Mouse (Mus musculus): ENCODE data around the gene Adam12. TPM values are rescaled to one million over a fixed set of nuclear protein-coding genes. Genes with fewer than 3 reads are reported as not detected.

Gene Adam12
- total and polyA plus RNA-seq, 2 experiments: 0.28 TPM

DNA sequence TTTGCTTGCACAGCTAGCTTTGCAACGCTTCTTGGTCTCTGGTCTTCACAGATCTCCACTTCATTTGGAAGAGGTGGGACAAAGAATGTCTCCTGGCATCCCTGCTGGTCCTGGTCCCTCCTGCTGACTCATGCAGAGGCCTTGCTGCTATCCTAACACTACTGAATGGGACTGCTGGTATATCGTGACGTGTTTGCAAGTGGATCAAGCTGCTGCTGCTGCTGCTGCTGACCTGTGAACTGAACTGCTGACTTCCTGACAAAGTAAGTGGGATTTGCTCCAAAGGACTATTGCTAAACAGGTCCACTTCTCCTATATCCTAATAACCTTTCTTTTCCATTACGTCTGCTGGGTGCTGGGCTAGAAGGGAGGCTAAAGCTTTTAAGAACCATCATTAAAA lies 56.7 kb downstream of the Adam12 start:
- TF ChIP-seq POLR2A (IDR thresholded peaks at IDR 0.05; ENCODE audit: extremely low read depth, insufficient read depth, low read length) (no peak), CTCF (IDR thresholded peaks at IDR 0.05; ENCODE audit: low read depth, low read length) (no peak)
- H3K36me3 ChIP-seq (ENCODE audit: control insufficient read depth, insufficient read depth, low read length): no peaks in the 10 kb centered on the region
- no peaks in the 10 kb centered on the region for H3K79me2 ChIP-seq (ENCODE audit: control insufficient read depth, insufficient read depth, low read length)
- no peaks in the 10 kb centered on the region for H3K27me3 ChIP-seq (ENCODE audit: control insufficient read depth, insufficient read depth, low read length)
- no peak overlapping the region for H3K9ac ChIP-seq (ENCODE audit: low read depth, low read length)
- peak; percentile 76 for DNase-seq (ENCODE audit: extremely low read depth, low read depth, low spot score)
- WGBS: 57% methylated on average over 4 of the region's 4 CpGs
- no peak overlapping the region for H3K27ac ChIP-seq (replicated peaks; ENCODE audit: insufficient read depth, low read depth, low read length)
- H3K4me1 ChIP-seq (ENCODE audit: control insufficient read depth, insufficient read depth, low read length): peaks cover 2% of the 10 kb centered on the region; the same call in 1 of the 2 replicates
- no peak overlapping the region for H3K4me3 ChIP-seq (ENCODE audit: insufficient read depth, low read depth, low read length)

DNA sequence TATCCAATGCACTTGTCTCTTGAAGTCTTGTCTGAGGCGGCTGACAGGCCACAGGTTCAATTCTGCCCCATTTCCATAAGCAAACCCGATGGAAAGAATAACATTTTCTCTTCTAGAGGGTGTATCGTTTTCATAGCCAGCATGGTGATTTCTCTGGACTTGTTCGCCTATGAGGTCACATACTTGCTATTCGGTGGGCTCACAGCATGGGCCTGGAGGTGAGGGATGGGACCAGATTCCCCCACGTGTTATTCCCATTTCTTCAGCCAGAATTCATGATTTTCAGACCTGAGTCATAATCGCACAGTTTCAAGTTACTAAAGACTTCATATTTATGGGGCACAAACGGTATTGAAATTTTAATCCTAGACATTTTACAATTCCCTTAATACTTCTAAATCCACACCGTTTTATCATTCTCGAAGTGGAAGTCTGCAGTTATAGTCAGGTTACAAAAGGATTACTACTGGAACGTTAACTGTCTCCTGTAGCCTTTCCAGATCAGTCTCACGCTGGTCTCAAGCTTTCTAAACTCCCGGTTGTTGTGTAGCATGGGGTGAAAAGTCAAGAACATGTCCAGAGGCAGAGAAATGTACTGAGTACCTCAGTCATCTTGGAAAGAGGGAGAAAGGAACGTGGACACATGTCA lies 58.4 kb downstream of the Adam12 start:
- H3K36me3 ChIP-seq (ENCODE audit: control insufficient read depth, insufficient read depth, low read length): no peaks in the 10 kb centered on the region
- H3K27me3 ChIP-seq (ENCODE audit: control insufficient read depth, insufficient read depth, low read length): no peaks in the 10 kb centered on the region
- H3K27ac ChIP-seq (replicated peaks; ENCODE audit: insufficient read depth, low read depth, low read length): no peak overlapping the region
- no peak overlapping the region for H3K4me3 ChIP-seq (ENCODE audit: insufficient read depth, low read depth, low read length)
- H3K79me2 ChIP-seq (ENCODE audit: control insufficient read depth, insufficient read depth, low read length): no peaks in the 10 kb centered on the region
- peaks cover 2% of the 10 kb centered on the region; the same call in 1 of the 2 replicates for H3K4me1 ChIP-seq (ENCODE audit: control insufficient read depth, insufficient read depth, low read length)
- H3K9ac ChIP-seq (ENCODE audit: low read depth, low read length): no peak overlapping the region
- DNase-seq (ENCODE audit: extremely low read depth, low read depth, low spot score): no peak
- WGBS: 90% methylated on average over 14 of the region's 14 CpGs
- TF ChIP-seq POLR2A (IDR thresholded peaks at IDR 0.05; ENCODE audit: extremely low read depth, insufficient read depth, low read length): no peak
- no peak for TF ChIP-seq CTCF (IDR thresholded peaks at IDR 0.05; ENCODE audit: low read depth, low read length)

DNA sequence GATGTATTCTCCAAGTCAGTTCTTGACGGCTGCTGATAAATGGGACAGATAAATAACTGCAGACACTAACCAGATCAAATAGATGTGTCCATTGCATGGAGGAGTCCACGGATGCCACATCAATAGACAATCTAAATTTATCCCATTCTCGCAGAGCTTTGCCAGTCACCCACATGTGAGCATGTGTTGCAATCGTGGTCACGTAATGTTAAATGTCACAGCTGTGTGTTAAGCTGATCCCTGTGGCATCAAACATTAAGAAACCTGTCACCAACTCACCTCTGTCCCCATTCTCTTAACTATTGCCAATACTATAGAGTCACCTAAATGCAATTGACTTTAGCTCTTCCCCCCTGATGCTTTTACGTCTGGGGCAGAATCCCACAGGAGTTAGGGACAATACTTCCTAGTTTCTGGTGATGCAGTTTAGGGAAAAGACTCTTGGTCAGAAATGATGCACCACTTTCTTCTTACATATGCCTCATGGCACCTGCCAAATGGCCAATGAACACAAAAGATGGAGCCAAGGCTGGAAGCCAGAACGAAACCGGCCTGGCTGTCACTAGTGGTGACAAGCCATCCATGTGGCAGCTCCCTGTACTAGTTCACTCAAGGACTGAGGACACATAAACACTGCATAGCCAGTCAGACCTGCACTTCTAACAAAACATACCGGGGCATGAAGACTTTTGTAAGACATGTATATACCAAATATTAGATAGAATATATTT lies 61.6 kb downstream of the Adam12 start:
- no peak for TF ChIP-seq POLR2A (IDR thresholded peaks at IDR 0.05; ENCODE audit: extremely low read depth, insufficient read depth, low read length)
- no peak for TF ChIP-seq CTCF (IDR thresholded peaks at IDR 0.05; ENCODE audit: low read depth, low read length)
- Histone ChIP-seq H3K36me3 (ENCODE audit: control insufficient read depth, insufficient read depth, low read length) (no peaks in the 10 kb centered on the region), H3K4me1 (ENCODE audit: control insufficient read depth, insufficient read depth, low read length) (peaks cover 2% of the 10 kb centered on the region; the same call in 1 of the 2 replicates), H3K79me2 (ENCODE audit: control insufficient read depth, insufficient read depth, low read length) (no peaks in the 10 kb centered on the region), H3K9ac (ENCODE audit: low read depth, low read length) (no peak overlapping the region), H3K27me3 (ENCODE audit: control insufficient read depth, insufficient read depth, low read length) (no peaks in the 10 kb centered on the region), H3K4me3 (ENCODE audit: insufficient read depth, low read depth, low read length) (no peak overlapping the region), H3K27ac (replicated peaks; ENCODE audit: insufficient read depth, low read depth, low read length) (no peak overlapping the region)
- DNase-seq (ENCODE audit: extremely low read depth, low read depth, low spot score): peak; percentile 69
- WGBS: 53% methylated on average over 9 of the region's 9 CpGs

DNA sequence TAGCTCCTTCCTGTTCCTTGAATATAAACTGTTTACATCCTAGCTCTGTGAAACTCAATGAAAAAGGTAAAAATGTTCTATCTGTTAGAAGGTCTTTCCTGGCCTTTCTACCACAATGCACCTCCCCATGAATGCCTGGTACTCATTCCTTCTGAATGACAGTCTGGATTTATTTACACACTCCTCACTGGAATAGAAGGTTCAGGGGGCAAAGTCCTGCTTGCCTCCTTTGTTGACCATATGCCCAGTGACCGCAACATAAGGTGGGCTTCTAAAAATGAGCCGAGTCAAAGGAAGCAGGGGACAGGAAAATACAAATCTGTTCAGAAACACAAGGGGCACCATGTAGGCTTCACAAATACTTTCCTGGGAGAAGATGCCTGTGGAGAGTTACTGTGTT lies 62.2 kb downstream of the Adam12 start:
- Histone ChIP-seq H3K36me3 (ENCODE audit: control insufficient read depth, insufficient read depth, low read length) (no peaks in the 10 kb centered on the region), H3K27me3 (ENCODE audit: control insufficient read depth, insufficient read depth, low read length) (no peaks in the 10 kb centered on the region), H3K4me3 (ENCODE audit: insufficient read depth, low read depth, low read length) (no peak overlapping the region), H3K9ac (ENCODE audit: low read depth, low read length) (no peak overlapping the region), H3K27ac (replicated peaks; ENCODE audit: insufficient read depth, low read depth, low read length) (no peak overlapping the region), H3K79me2 (ENCODE audit: control insufficient read depth, insufficient read depth, low read length) (no peaks in the 10 kb centered on the region), H3K4me1 (ENCODE audit: control insufficient read depth, insufficient read depth, low read length) (no peaks in the 10 kb centered on the region; the same call in 1 of the 2 replicates)
- WGBS: 27% methylated on average over 2 of the region's 2 CpGs
- DNase-seq (ENCODE audit: extremely low read depth, low read depth, low spot score): peak; percentile 55
- TF ChIP-seq POLR2A (IDR thresholded peaks at IDR 0.05; ENCODE audit: extremely low read depth, insufficient read depth, low read length): no peak
- no peak for TF ChIP-seq CTCF (IDR thresholded peaks at IDR 0.05; ENCODE audit: low read depth, low read length)

DNA sequence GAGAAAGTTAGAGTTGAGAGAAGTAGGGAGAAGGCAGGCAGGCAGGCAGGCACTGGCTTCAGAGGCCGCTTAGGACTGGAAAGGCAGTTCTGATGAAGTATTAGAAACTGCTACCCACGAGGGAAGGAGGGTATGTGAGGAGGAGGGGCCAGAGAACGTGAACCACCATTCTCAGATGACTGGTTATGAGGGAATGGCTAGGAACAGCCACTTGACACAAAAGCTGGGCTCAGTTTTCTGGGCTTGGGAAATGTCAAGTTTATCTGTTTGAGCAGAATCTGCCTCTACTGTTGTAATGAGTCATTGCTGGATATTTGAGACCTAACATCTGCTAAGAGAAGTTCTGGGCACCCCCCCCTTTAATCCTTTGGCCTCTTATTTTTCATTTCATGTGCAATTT lies 64.4 kb downstream of the Adam12 start:
- WGBS: 49% methylated on average over 3 of the region's 3 CpGs
- no peak overlapping the region for H3K27ac ChIP-seq (replicated peaks; ENCODE audit: insufficient read depth, low read depth, low read length)

DNA sequence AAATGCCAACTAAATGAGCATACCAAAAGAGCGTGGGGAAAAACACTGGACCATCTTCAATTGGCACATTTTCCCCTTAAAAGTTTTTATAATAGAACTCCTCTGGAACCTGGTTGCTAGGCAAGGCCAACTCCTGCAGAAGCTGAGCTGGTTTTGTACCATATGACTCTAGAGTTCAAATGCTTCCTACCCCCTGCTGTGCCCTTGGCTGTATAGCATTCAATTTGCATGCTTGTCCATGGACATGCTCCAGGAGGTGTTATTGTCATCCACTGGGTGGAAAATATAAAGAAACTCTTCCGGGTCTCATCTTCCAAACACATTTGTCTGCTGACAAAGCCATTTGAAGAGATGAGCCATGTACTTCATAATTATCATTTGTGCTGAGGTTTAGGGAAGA lies 68.2 kb downstream of the Adam12 start:
- no peak for TF ChIP-seq CTCF (IDR thresholded peaks at IDR 0.05; ENCODE audit: low read depth, low read length)
- 95% methylated on average over 2 of the region's 2 CpGs for WGBS
- H3K27me3 ChIP-seq (ENCODE audit: control insufficient read depth, insufficient read depth, low read length): no peaks in the 10 kb centered on the region
- H3K36me3 ChIP-seq (ENCODE audit: control insufficient read depth, insufficient read depth, low read length): no peaks in the 10 kb centered on the region
- H3K27ac ChIP-seq (replicated peaks; ENCODE audit: insufficient read depth, low read depth, low read length): no peak overlapping the region
- H3K4me3 ChIP-seq (ENCODE audit: insufficient read depth, low read depth, low read length): no peak overlapping the region
- no peaks in the 10 kb centered on the region for H3K79me2 ChIP-seq (ENCODE audit: control insufficient read depth, insufficient read depth, low read length)
- DNase-seq (ENCODE audit: extremely low read depth, low read depth, low spot score): no peak
- no peak overlapping the region for H3K9ac ChIP-seq (ENCODE audit: low read depth, low read length)
- H3K4me1 ChIP-seq (ENCODE audit: control insufficient read depth, insufficient read depth, low read length): no peaks in the 10 kb centered on the region

More for the DNA sequence above, 64.4 kb downstream of the Adam12 start:
- Histone ChIP-seq H3K4me1 (ENCODE audit: control insufficient read depth, insufficient read depth, low read length) (no peaks in the 10 kb centered on the region; the same call in 1 of the 2 replicates), H3K27me3 (ENCODE audit: control insufficient read depth, insufficient read depth, low read length) (no peaks in the 10 kb centered on the region), H3K4me3 (ENCODE audit: insufficient read depth, low read depth, low read length) (no peak overlapping the region), H3K9ac (ENCODE audit: low read depth, low read length) (no peak overlapping the region), H3K79me2 (ENCODE audit: control insufficient read depth, insufficient read depth, low read length) (no peaks in the 10 kb centered on the region), H3K36me3 (ENCODE audit: control insufficient read depth, insufficient read depth, low read length) (no peaks in the 10 kb centered on the region)
- DNase-seq (ENCODE audit: extremely low read depth, low read depth, low spot score): no peak
- no peak for TF ChIP-seq POLR2A (IDR thresholded peaks at IDR 0.05; ENCODE audit: extremely low read depth, insufficient read depth, low read length)
- no peak for TF ChIP-seq CTCF (IDR thresholded peaks at IDR 0.05; ENCODE audit: low read depth, low read length)
